Mouse (Mus musculus) neural tube, embryonic 14.5 days (tissue): ENCODE measurements around the gene Mrpl1. TPM values are rescaled to one million over a fixed set of nuclear protein-coding genes. Genes with fewer than 3 reads are reported as not detected.

Experiments used
- ATAC-seq: fragments of 200-750 bp; cut with Nextera tagmentation; 2 replicates; pipeline ENCODE4 v1.8.0; 2017; ENCODE audit warnings: low read depth, mild to moderate bottlenecking, moderate TSS enrichment, moderate library complexity
- H3K27ac ChIP-seq: fragments of 300-500 bp; sonication (generic); 2 replicates; pipeline ENCODE4 v1.5.1; 2014; ENCODE audit warnings: low read depth, mild to moderate bottlenecking, control low read depth, low read length, moderate library complexity, mixed read lengths
- H3K27me3 ChIP-seq: fragments of 300-500 bp; sonication (generic); 2 replicates; pipeline ENCODE4 v1.6.1; 2014; ENCODE audit warnings: low read length; ENCODE audit not compliant: control insufficient read depth, insufficient read depth
- H3K36me3 ChIP-seq: fragments of 300-500 bp; sonication (generic); 2 replicates; pipeline ENCODE4 v1.6.1; 2014; ENCODE audit warnings: low read length, mixed read lengths; ENCODE audit not compliant: control insufficient read depth, insufficient read depth
- H3K4me1 ChIP-seq: fragments of 300-500 bp; sonication (generic); 2 replicates; pipeline ENCODE4 v1.6.1; 2014; ENCODE audit warnings: low read length; ENCODE audit not compliant: control insufficient read depth, insufficient read depth
- H3K4me2 ChIP-seq: fragments of 300-500 bp; sonication (generic); 2 replicates; pipeline ENCODE4 v1.6.1; 2014; ENCODE audit warnings: mild to moderate bottlenecking, low read depth, low read length, control low read depth
- H3K4me3 ChIP-seq: fragments of 300-500 bp; sonication (generic); 2 replicates; pipeline ENCODE4 v1.5.1; 2014; ENCODE audit warnings: low read depth, low read length, control low read depth, mixed read lengths
- H3K9ac ChIP-seq: fragments of 300-500 bp; sonication (generic); replicated peaks from 2 replicates; pipeline ENCODE4 v1.6.1; 2014; ENCODE audit warnings: low read depth, mild to moderate bottlenecking, control low read depth, low read length, mixed read lengths
- H3K9me3 ChIP-seq: fragments of 300-500 bp; sonication (generic); 2 replicates; pipeline ENCODE4 v1.6.1; 2016; ENCODE audit warnings: low read length; ENCODE audit not compliant: control insufficient read depth
- WGBS: fragments of 180-500 bp; shearing (Covaris S2); extraction: QIAGEN DNeasy Blood & Tissue Kit; methylation state at CpG from one replicate; pipeline ENCODE4 v1.1.7; 2014; 5-methylcytosine and 5-hydroxymethylcytosine counted together
- polyA plus RNA-seq: library from polyadenylated mRNA; unstranded; fragments of >200 nt; fragmentation: Nextera tagmentation; extraction: Ambion mirVana; gene quantifications from 2 replicates; pipeline ENCODE4 v1.2.1, GENCODE M21; 2014

Gene Mrpl1
- polyA plus RNA-seq, 1 experiment from 2014 or later, result 17.7 TPM

- H3K4me3 ChIP-seq, result no peak overlapping the region
- no peaks in the 10 kb centered on the region for H3K9me3 ChIP-seq
- H3K27ac ChIP-seq, result no peak overlapping the region
- no peak for ATAC-seq
- H3K4me2 ChIP-seq, result no peak overlapping the region
- H3K27me3 ChIP-seq, result no peaks in the 10 kb centered on the region
- no peaks in the 10 kb centered on the region for H3K36me3 ChIP-seq
- H3K9ac ChIP-seq, result no peak overlapping the region
- no peaks in the 10 kb centered on the region for H3K4me1 ChIP-seq
- 83% methylated on average over 3 of the region's 3 CpGs for WGBS
These were observed 38.9 kb upstream of the Mrpl1 start for GRCm38 (mm10) chr5:96170443-96170842.

- no peaks in the 10 kb centered on the region for H3K4me1 ChIP-seq
- H3K36me3 ChIP-seq, result no peaks in the 10 kb centered on the region
- no peaks in the 10 kb centered on the region for H3K27me3 ChIP-seq
- H3K4me2 ChIP-seq, result no peak overlapping the region
- no peak overlapping the region for H3K27ac ChIP-seq
- no peak overlapping the region for H3K9ac ChIP-seq
- 89% methylated on average over 4 of the region's 4 CpGs for WGBS
- ATAC-seq, result no peak
- no peak overlapping the region for H3K4me3 ChIP-seq
- no peaks in the 10 kb centered on the region for H3K9me3 ChIP-seq
These were observed 37.5 kb upstream of the Mrpl1 start for GRCm38 (mm10) chr5:96171765-96172164.

- no peak overlapping the region for H3K9ac ChIP-seq
- H3K27me3 ChIP-seq, result no peaks in the 10 kb centered on the region
- no peak overlapping the region for H3K4me3 ChIP-seq
- no peak for ATAC-seq
- H3K4me2 ChIP-seq, result no peak overlapping the region
- WGBS, result 39% methylated on average over 9 of the region's 9 CpGs
- H3K4me1 ChIP-seq, result no peaks in the 10 kb centered on the region
- H3K36me3 ChIP-seq, result no peaks in the 10 kb centered on the region
- H3K9me3 ChIP-seq, result no peaks in the 10 kb centered on the region
- no peak overlapping the region for H3K27ac ChIP-seq
These were observed 33.2 kb upstream of the Mrpl1 start for GRCm38 (mm10) chr5:96176121-96176520.

- Histone ChIP-seq H3K4me2 (no peak overlapping the region), H3K4me3 (no peak overlapping the region), H3K36me3 (no peaks in the 10 kb centered on the region), H3K9ac (no peak overlapping the region), H3K27me3 (no peaks in the 10 kb centered on the region), H3K9me3 (no peaks in the 10 kb centered on the region), H3K27ac (no peak overlapping the region), H3K4me1 (no peaks in the 10 kb centered on the region)
- 79% methylated on average over 11 of the region's 11 CpGs for WGBS
- no peak for ATAC-seq
These were observed 32.4 kb upstream of the Mrpl1 start for GRCm38 (mm10) chr5:96176879-96177358.

- ATAC-seq, result no peak
- Histone ChIP-seq H3K36me3 (no peaks in the 10 kb centered on the region), H3K9ac (no peak overlapping the region), H3K4me2 (no peak overlapping the region), H3K27me3 (no peaks in the 10 kb centered on the region), H3K4me1 (no peaks in the 10 kb centered on the region), H3K4me3 (no peak overlapping the region), H3K27ac (no peak overlapping the region), H3K9me3 (no peaks in the 10 kb centered on the region)
- WGBS, result 62% methylated on average over 2 of the region's 2 CpGs
These were observed 26.1 kb upstream of the Mrpl1 start for GRCm38 (mm10) chr5:96183211-96183610.

GRCm38 (mm10) chr5:96183987-96184386, 25.3 kb upstream of the Mrpl1 start:
- no peak overlapping the region for H3K9ac ChIP-seq
- ATAC-seq, result no peak
- no peak overlapping the region for H3K4me2 ChIP-seq
- H3K27me3 ChIP-seq, result no peaks in the 10 kb centered on the region
- no peak overlapping the region for H3K27ac ChIP-seq
- no peaks in the 10 kb centered on the region for H3K36me3 ChIP-seq
- no peak overlapping the region for H3K4me3 ChIP-seq
- H3K4me1 ChIP-seq, result no peaks in the 10 kb centered on the region
- 66% methylated on average over 2 of the region's 2 CpGs for WGBS
- no peaks in the 10 kb centered on the region for H3K9me3 ChIP-seq

- WGBS, result 91% methylated on average over 1 of the region's 1 CpGs
- no peak overlapping the region for H3K4me3 ChIP-seq
- ATAC-seq, result no peak
These were observed 19.5 kb upstream of the Mrpl1 start for GRCm38 (mm10) chr5:96189761-96190160.

GRCm38 (mm10) chr5:96191251-96191650, 18.0 kb upstream of the Mrpl1 start:
- no peak overlapping the region for H3K4me3 ChIP-seq
- 67% methylated on average over 4 of the region's 4 CpGs for whole genome bisulfite sequencing
- H3K9me3 ChIP-seq, result no peaks in the 10 kb centered on the region
- no peaks in the 10 kb centered on the region for H3K36me3 ChIP-seq
- no peak overlapping the region for H3K9ac ChIP-seq
- no peaks in the 10 kb centered on the region for H3K4me1 ChIP-seq
- ATAC-seq, result no peak
- no peaks in the 10 kb centered on the region for H3K27me3 ChIP-seq
- H3K27ac ChIP-seq, result no peak overlapping the region
- no peak overlapping the region for H3K4me2 ChIP-seq

More at GRCm38 (mm10) chr5:96189761-96190160, 19.5 kb upstream of the Mrpl1 start:
- Histone ChIP-seq H3K9ac (no peak overlapping the region), H3K9me3 (no peaks in the 10 kb centered on the region), H3K27ac (no peak overlapping the region), H3K36me3 (no peaks in the 10 kb centered on the region), H3K4me1 (no peaks in the 10 kb centered on the region), H3K4me2 (no peak overlapping the region), H3K27me3 (no peaks in the 10 kb centered on the region)

- WGBS, result 62% methylated on average over 2 of the region's 2 CpGs
- Histone ChIP-seq H3K4me1 (no peaks in the 10 kb centered on the region), H3K9ac (no peak overlapping the region), H3K9me3 (no peaks in the 10 kb centered on the region), H3K27me3 (no peaks in the 10 kb centered on the region), H3K27ac (no peak overlapping the region), H3K36me3 (no peaks in the 10 kb centered on the region), H3K4me2 (no peak overlapping the region), H3K4me3 (no peak overlapping the region)
- no peak for ATAC-seq
These were observed 12.7 kb upstream of the Mrpl1 start for GRCm38 (mm10) chr5:96196547-96197052.
